Mouse (Mus musculus): ENCODE results near the gene Olfr382. TPM values are rescaled to one million over a fixed set of nuclear protein-coding genes. Genes with fewer than 3 reads are reported as not detected.
"Not testable (repeated sequence)": the region's sequence is repeated elsewhere in the genome, so short reads cannot be mapped to it uniquely, and the experiment has no call there.

The Olfr382 gene
- not detected in 2 replicates for total RNA-seq (2014; rRNA removed)
- polyA plus RNA-seq (2015; fragmentation: Nextera tagmentation; extraction: Ambion mirVana) = not detected in 2 replicates

DNA sequence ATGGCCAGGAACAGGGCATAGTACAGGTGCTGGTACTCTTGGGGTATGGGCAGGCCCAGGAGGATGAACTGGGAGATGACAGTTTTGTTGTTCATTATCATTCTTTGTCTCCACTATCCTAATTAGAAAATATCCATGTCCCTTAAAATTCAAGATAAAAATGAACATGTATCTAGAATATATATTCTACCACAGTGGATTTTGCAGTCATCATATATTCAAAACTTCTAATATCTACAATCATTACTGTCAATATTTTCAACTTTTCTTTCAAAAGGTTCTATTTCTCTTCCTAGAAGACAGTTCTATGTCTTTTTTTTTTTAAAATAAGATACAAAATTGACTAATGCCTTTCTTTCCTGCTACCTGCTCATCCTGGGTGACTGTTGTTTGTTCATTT is at the start of gene Olfr382:
Olfr382 (minus strand) TSS at position 101 of the 400 bp plus-strand sequence.
- no peaks in the 10 kb centered on the region for H3K27me3 ChIP-seq (ENCODE audit: insufficient read depth, low read length)
- H3K36me3 ChIP-seq (ENCODE audit: insufficient read depth, low read length) = no peaks in the 10 kb centered on the region
- ATAC-seq (no peak), DNase-seq (ENCODE audit: low spot score) (no peak)
- no peaks in the 10 kb centered on the region for H3K4me1 ChIP-seq (ENCODE audit: insufficient read depth, low read length)
- TF ChIP-seq CTCF (IDR thresholded peaks at IDR 0.05; ENCODE audit: low read depth) = no peak
- H3K27ac ChIP-seq = no peak within 1 kb of the TSS
- H3K4me3 ChIP-seq (ENCODE audit: low read length) = no peak within 1 kb of the TSS
- no peak within 1 kb of the TSS for H3K4me2 ChIP-seq (ENCODE audit: low read depth, low read length)
- H3K9me3 ChIP-seq (ENCODE audit: low read length) = peaks cover 8% of the 10 kb centered on the region; the same call in 1 of the 2 replicates
- no peak within 1 kb of the TSS for H3K9ac ChIP-seq (replicated peaks; ENCODE audit: low read length)

DNA sequence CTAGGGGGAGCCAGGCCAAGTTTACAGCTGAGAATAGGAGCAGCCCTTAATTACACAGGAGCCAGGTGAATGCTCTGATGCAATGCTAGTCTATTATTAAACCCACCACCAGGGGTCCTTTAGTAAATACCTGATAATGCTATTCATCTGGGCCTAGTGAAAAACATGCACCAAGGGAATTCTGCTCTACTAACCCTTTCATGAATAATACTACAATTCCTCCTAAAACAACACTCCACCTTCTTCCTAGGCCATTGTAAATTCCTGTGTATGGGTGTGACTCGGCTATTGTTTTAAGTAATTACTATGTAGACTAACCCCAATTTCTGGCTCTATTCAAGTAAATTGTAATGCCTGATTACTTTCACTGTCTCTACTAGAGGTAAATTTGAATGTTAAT is 12.0 kb upstream of the Olfr382 start:
- not testable (repeated sequence) for H3K36me3 ChIP-seq (ENCODE audit: insufficient read depth, low read length); H3K4me3 ChIP-seq (ENCODE audit: low read length); DNase-seq (ENCODE audit: low spot score); H3K9me3 ChIP-seq (ENCODE audit: low read length); H3K4me1 ChIP-seq (ENCODE audit: insufficient read depth, low read length); H3K27ac ChIP-seq; H3K9ac ChIP-seq (replicated peaks; ENCODE audit: low read length); H3K4me2 ChIP-seq (ENCODE audit: low read depth, low read length); H3K27me3 ChIP-seq (ENCODE audit: insufficient read depth, low read length); ATAC-seq
- 83% methylated on average over 1 of the region's 1 CpGs for WGBS

DNA sequence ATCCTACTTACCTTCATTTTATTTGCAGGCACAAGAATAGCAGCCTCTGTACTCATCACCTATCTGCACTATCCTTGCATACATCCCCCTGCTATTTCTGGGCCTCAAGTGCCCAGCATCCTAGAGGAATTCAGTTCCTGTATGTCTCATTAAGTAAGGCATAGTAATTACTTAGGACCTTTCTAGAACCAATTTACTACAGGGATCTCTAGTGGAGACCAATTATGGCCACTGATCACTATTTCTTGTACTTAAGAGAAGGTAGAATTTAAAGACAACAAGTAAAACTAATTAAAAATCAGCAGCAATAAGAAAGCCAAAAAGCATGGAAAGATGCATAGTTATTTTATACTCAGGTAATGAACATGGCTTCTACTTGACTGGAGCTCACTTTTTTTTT is 25.5 kb downstream of the Olfr382 start, which contains the start of gene Olfr381:
Olfr381 (minus strand) TSS at position 101 of the 400 bp plus-strand sequence.
- H3K27ac ChIP-seq = no peak within 1 kb of the TSS
- TF ChIP-seq CTCF (IDR thresholded peaks at IDR 0.05; ENCODE audit: low read depth) = no peak
- no peak within 1 kb of the TSS for H3K4me3 ChIP-seq (ENCODE audit: low read length)
- no peaks in the 10 kb centered on the region for H3K27me3 ChIP-seq (ENCODE audit: insufficient read depth, low read length)
- H3K9ac ChIP-seq (replicated peaks; ENCODE audit: low read length) = no peak within 1 kb of the TSS
- no peak within 1 kb of the TSS for H3K4me2 ChIP-seq (ENCODE audit: low read depth, low read length)
- H3K9me3 ChIP-seq (ENCODE audit: low read length) = no peaks in the 10 kb centered on the region
- H3K4me1 ChIP-seq (ENCODE audit: insufficient read depth, low read length) = no peaks in the 10 kb centered on the region
- ATAC-seq (no peak), DNase-seq (ENCODE audit: low spot score) (no peak)
- H3K36me3 ChIP-seq (ENCODE audit: insufficient read depth, low read length) = no peaks in the 10 kb centered on the region

Other genes starting within 250 kb of the Olfr382 start
- 0.36 and 0.52 TPM in 2 replicates for gene Trpv3, start 249.8 kb downstream of the Olfr382 start, total RNA-seq (2014; rRNA removed)
- gene Trpv3, start 249.8 kb downstream of the Olfr382 start, polyA plus RNA-seq (2015; fragmentation: Nextera tagmentation; extraction: Ambion mirVana) = 0.24 and 0.30 TPM in 2 replicates
- 5.9 and 7.8 TPM in 2 replicates for gene Aspa, start 187.6 kb downstream of the Olfr382 start, total RNA-seq (2014; rRNA removed)
- 7.3 and 8.3 TPM in 2 replicates for gene Aspa, start 187.6 kb downstream of the Olfr382 start, polyA plus RNA-seq (2015; fragmentation: Nextera tagmentation; extraction: Ambion mirVana)
- gene Gm49340, start 187.5 kb downstream of the Olfr382 start, total RNA-seq (2014; rRNA removed) = not detected in 2 replicates
- gene Gm49340, start 187.5 kb downstream of the Olfr382 start, polyA plus RNA-seq (2015; fragmentation: Nextera tagmentation; extraction: Ambion mirVana) = not detected in 2 replicates
- gene Spata22, start 187.5 kb downstream of the Olfr382 start, total RNA-seq (2014; rRNA removed) = not detected in 2 replicates
- gene Spata22, start 187.5 kb downstream of the Olfr382 start, polyA plus RNA-seq (2015; fragmentation: Nextera tagmentation; extraction: Ambion mirVana) = 0.33 and 0.34 TPM in 2 replicates
- not detected in 2 replicates for gene Olfr20, start 166.4 kb downstream of the Olfr382 start, total RNA-seq (2014; rRNA removed)
- gene Olfr20, start 166.4 kb downstream of the Olfr382 start, polyA plus RNA-seq (2015; fragmentation: Nextera tagmentation; extraction: Ambion mirVana) = not detected in 2 replicates
- gene Olfr376, start 146.0 kb downstream of the Olfr382 start, total RNA-seq (2014; rRNA removed) = not detected in 2 replicates
- not detected in 2 replicates for gene Olfr376, start 146.0 kb downstream of the Olfr382 start, polyA plus RNA-seq (2015; fragmentation: Nextera tagmentation; extraction: Ambion mirVana)
- not detected in 2 replicates for gene Olfr1, start 117.6 kb downstream of the Olfr382 start, total RNA-seq (2014; rRNA removed)
- not detected in 2 replicates for gene Olfr1, start 117.6 kb downstream of the Olfr382 start, polyA plus RNA-seq (2015; fragmentation: Nextera tagmentation; extraction: Ambion mirVana)
- not detected in 2 replicates for gene Olfr378, start 88.7 kb downstream of the Olfr382 start, total RNA-seq (2014; rRNA removed)
- not detected in 2 replicates for gene Olfr378, start 88.7 kb downstream of the Olfr382 start, polyA plus RNA-seq (2015; fragmentation: Nextera tagmentation; extraction: Ambion mirVana)
- not detected in 2 replicates for gene Olfr380, start 59.7 kb downstream of the Olfr382 start, total RNA-seq (2014; rRNA removed)
- gene Olfr380, start 59.7 kb downstream of the Olfr382 start, polyA plus RNA-seq (2015; fragmentation: Nextera tagmentation; extraction: Ambion mirVana) = not detected in 2 replicates
- gene Olfr381, start 25.6 kb downstream of the Olfr382 start, total RNA-seq (2014; rRNA removed) = not detected in 2 replicates
- not detected in 2 replicates for gene Olfr381, start 25.6 kb downstream of the Olfr382 start, polyA plus RNA-seq (2015; fragmentation: Nextera tagmentation; extraction: Ambion mirVana)
- not detected in 2 replicates for gene Olfr385, start 75.8 kb upstream of the Olfr382 start, total RNA-seq (2014; rRNA removed)
- not detected in 2 replicates for gene Olfr385, start 75.8 kb upstream of the Olfr382 start, polyA plus RNA-seq (2015; fragmentation: Nextera tagmentation; extraction: Ambion mirVana)
- not detected in 2 replicates for gene Olfr384, start 81.4 kb upstream of the Olfr382 start, total RNA-seq (2014; rRNA removed)
- gene Olfr384, start 81.4 kb upstream of the Olfr382 start, polyA plus RNA-seq (2015; fragmentation: Nextera tagmentation; extraction: Ambion mirVana) = not detected in 2 replicates
- not detected in 2 replicates for gene Zfp735, start 171.6 kb upstream of the Olfr382 start, total RNA-seq (2014; rRNA removed)
- gene Zfp735, start 171.6 kb upstream of the Olfr382 start, polyA plus RNA-seq (2015; fragmentation: Nextera tagmentation; extraction: Ambion mirVana) = not detected in 2 replicates

All from hindbrain, postnatal 0 days (tissue).